Mouse (Mus musculus) neural tube, embryonic 14.5 days (tissue): ENCODE data around the gene Ola1. TPM values are rescaled to one million over a fixed set of nuclear protein-coding genes. Genes with fewer than 3 reads are reported as not detected.
A peak's percentile ranks its signal among the peaks of the same experiment; 100 is the strongest.

Source experiments
- ATAC-seq: fragments of 200-750 bp; cut with Nextera tagmentation; 2 replicates; pipeline ENCODE4 v1.8.0; 2017; ENCODE audit warnings: low read depth, mild to moderate bottlenecking, moderate TSS enrichment, moderate library complexity
- H3K27ac ChIP-seq: fragments of 300-500 bp; sonication (generic); 2 replicates; pipeline ENCODE4 v1.5.1; 2014; ENCODE audit warnings: low read depth, mild to moderate bottlenecking, control low read depth, low read length, moderate library complexity, mixed read lengths
- H3K27me3 ChIP-seq: fragments of 300-500 bp; sonication (generic); 2 replicates; pipeline ENCODE4 v1.6.1; 2014; ENCODE audit warnings: low read length; ENCODE audit not compliant: control insufficient read depth, insufficient read depth
- H3K36me3 ChIP-seq: fragments of 300-500 bp; sonication (generic); 2 replicates; pipeline ENCODE4 v1.6.1; 2014; ENCODE audit warnings: low read length, mixed read lengths; ENCODE audit not compliant: control insufficient read depth, insufficient read depth
- H3K4me1 ChIP-seq: fragments of 300-500 bp; sonication (generic); 2 replicates; pipeline ENCODE4 v1.6.1; 2014; ENCODE audit warnings: low read length; ENCODE audit not compliant: control insufficient read depth, insufficient read depth
- H3K4me2 ChIP-seq: fragments of 300-500 bp; sonication (generic); 2 replicates; pipeline ENCODE4 v1.6.1; 2014; ENCODE audit warnings: mild to moderate bottlenecking, low read depth, low read length, control low read depth
- H3K4me3 ChIP-seq: fragments of 300-500 bp; sonication (generic); 2 replicates; pipeline ENCODE4 v1.5.1; 2014; ENCODE audit warnings: low read depth, low read length, control low read depth, mixed read lengths
- H3K9ac ChIP-seq: fragments of 300-500 bp; sonication (generic); replicated peaks from 2 replicates; pipeline ENCODE4 v1.6.1; 2014; ENCODE audit warnings: low read depth, mild to moderate bottlenecking, control low read depth, low read length, mixed read lengths
- H3K9me3 ChIP-seq: fragments of 300-500 bp; sonication (generic); 2 replicates; pipeline ENCODE4 v1.6.1; 2016; ENCODE audit warnings: low read length; ENCODE audit not compliant: control insufficient read depth
- WGBS: fragments of 180-500 bp; shearing (Covaris S2); extraction: QIAGEN DNeasy Blood & Tissue Kit; methylation state at CpG from one replicate; pipeline ENCODE4 v1.1.7; 2014; 5-methylcytosine and 5-hydroxymethylcytosine counted together
- polyA plus RNA-seq: library from polyadenylated mRNA; unstranded; fragments of >200 nt; fragmentation: Nextera tagmentation; extraction: Ambion mirVana; gene quantifications from 2 replicates; pipeline ENCODE4 v1.2.1, GENCODE M21; 2014

Ola1 gene
- polyA plus RNA-seq, 1 experiment from 2014 or later = 113 TPM

GRCm38 (mm10) chr2:73169496-73169895 is 49.2 kb downstream of the Ola1 start:
- Histone ChIP-seq H3K36me3 (no peaks in the 10 kb centered on the region), H3K9ac (no peak overlapping the region), H3K9me3 (no peaks in the 10 kb centered on the region), H3K4me3 (no peak overlapping the region), H3K4me2 (no peak overlapping the region), H3K27ac (no peak overlapping the region), H3K4me1 (no peaks in the 10 kb centered on the region), H3K27me3 (no peaks in the 10 kb centered on the region)
- no peak for ATAC-seq
- WGBS = 45% methylated on average over 5 of the region's 5 CpGs

- H3K4me2 ChIP-seq = no peak overlapping the region
- no peaks in the 10 kb centered on the region for H3K36me3 ChIP-seq
- H3K9ac ChIP-seq = no peak overlapping the region
- no peak overlapping the region for H3K4me3 ChIP-seq
- no peaks in the 10 kb centered on the region for H3K27me3 ChIP-seq
- ATAC-seq = no peak
- H3K4me1 ChIP-seq = no peaks in the 10 kb centered on the region
- no peaks in the 10 kb centered on the region for H3K9me3 ChIP-seq
- H3K27ac ChIP-seq = no peak overlapping the region
Observed at GRCm38 (mm10) chr2:73167126-73167525, 51.6 kb downstream of the Ola1 start.

GRCm38 (mm10) chr2:73164666-73165065 is 54.1 kb downstream of the Ola1 start:
- Histone ChIP-seq H3K27me3 (no peaks in the 10 kb centered on the region), H3K4me1 (no peaks in the 10 kb centered on the region), H3K36me3 (no peaks in the 10 kb centered on the region), H3K4me2 (no peak overlapping the region), H3K4me3 (no peak overlapping the region), H3K27ac (no peak overlapping the region), H3K9ac (no peak overlapping the region), H3K9me3 (no peaks in the 10 kb centered on the region)
- 77% methylated on average over 1 of the region's 1 CpGs for WGBS
- no peak for ATAC-seq

- H3K36me3 ChIP-seq = 0 out of 2 replicates have a peak, but pooled peaks cover 3% of the 10 kb centered on the region
- no peaks in the 10 kb centered on the region for H3K9me3 ChIP-seq
Observed at GRCm38 (mm10) chr2:73160772-73161171, 58.0 kb downstream of the Ola1 start.

GRCm38 (mm10) chr2:73157202-73157601 is 61.5 kb downstream of the Ola1 start:
- 0 out of 2 replicates have a peak, but pooled peaks cover 4% of the 10 kb centered on the region for H3K36me3 ChIP-seq
- H3K9ac ChIP-seq = no peak overlapping the region
- ATAC-seq = no peak
- no peak overlapping the region for H3K27ac ChIP-seq
- WGBS = 74% methylated on average over 3 of the region's 3 CpGs
- no peaks in the 10 kb centered on the region for H3K9me3 ChIP-seq
- no peak overlapping the region for H3K4me3 ChIP-seq
- H3K4me1 ChIP-seq = no peaks in the 10 kb centered on the region
- H3K4me2 ChIP-seq = no peak overlapping the region
- H3K27me3 ChIP-seq = no peaks in the 10 kb centered on the region

More at GRCm38 (mm10) chr2:73160772-73161171, 58.0 kb downstream of the Ola1 start:
- H3K4me2 ChIP-seq = no peak overlapping the region
- no peak overlapping the region for H3K9ac ChIP-seq
- ATAC-seq = no peak
- no peak overlapping the region for H3K4me3 ChIP-seq
- 84% methylated on average over 2 of the region's 2 CpGs for WGBS
- no peaks in the 10 kb centered on the region for H3K27me3 ChIP-seq
- no peak overlapping the region for H3K27ac ChIP-seq
- no peaks in the 10 kb centered on the region for H3K4me1 ChIP-seq

- no peaks in the 10 kb centered on the region for H3K36me3 ChIP-seq
- no peak overlapping the region for H3K9ac ChIP-seq
- H3K27me3 ChIP-seq = no peaks in the 10 kb centered on the region
- H3K9me3 ChIP-seq = no peaks in the 10 kb centered on the region
- H3K4me3 ChIP-seq = no peak overlapping the region
- H3K27ac ChIP-seq = no peak overlapping the region
- H3K4me2 ChIP-seq = no peak overlapping the region
- ATAC-seq = no peak
- 38% methylated on average over 3 of the region's 3 CpGs for WGBS
- no peaks in the 10 kb centered on the region for H3K4me1 ChIP-seq
Observed at GRCm38 (mm10) chr2:73150526-73150925, 68.2 kb downstream of the Ola1 start.

GRCm38 (mm10) chr2:73146111-73146510 is 72.6 kb downstream of the Ola1 start:
- Histone ChIP-seq H3K27ac (no peak overlapping the region), H3K9ac (no peak overlapping the region), H3K9me3 (no peaks in the 10 kb centered on the region), H3K36me3 (no peaks in the 10 kb centered on the region), H3K4me3 (no peak overlapping the region), H3K4me2 (no peak overlapping the region), H3K27me3 (no peaks in the 10 kb centered on the region), H3K4me1 (peaks cover 5% of the 10 kb centered on the region; the same call in 1 of the 2 replicates)
- WGBS = 62% methylated on average over 2 of the region's 2 CpGs
- no peak for ATAC-seq

- Histone ChIP-seq H3K9me3 (no peaks in the 10 kb centered on the region), H3K27ac (no peak overlapping the region), H3K36me3 (no peaks in the 10 kb centered on the region), H3K4me1 (peaks cover 5% of the 10 kb centered on the region; the same call in 1 of the 2 replicates), H3K4me2 (no peak overlapping the region), H3K4me3 (no peak overlapping the region), H3K27me3 (no peaks in the 10 kb centered on the region), H3K9ac (no peak overlapping the region)
- ATAC-seq = no peak
- 16% methylated on average over 2 of the region's 2 CpGs for WGBS
Observed at GRCm38 (mm10) chr2:73143732-73144131, 75.0 kb downstream of the Ola1 start.

- Histone ChIP-seq H3K4me2 (no peak overlapping the region), H3K36me3 (no peaks in the 10 kb centered on the region)
- 6% methylated on average over 7 of the region's 7 CpGs for WGBS
Observed at GRCm38 (mm10) chr2:73142832-73143470, 75.8 kb downstream of the Ola1 start.

More at GRCm38 (mm10) chr2:73142832-73143470, 75.8 kb downstream of the Ola1 start:
- Histone ChIP-seq H3K9me3 (no peaks in the 10 kb centered on the region), H3K27ac (no peak overlapping the region), H3K4me3 (no peak overlapping the region), H3K9ac (no peak overlapping the region), H3K4me1 (peaks cover 5% of the 10 kb centered on the region; the same call in 1 of the 2 replicates), H3K27me3 (no peaks in the 10 kb centered on the region)
- 0 out of 2 replicates have a peak, but pooled peaks have one; percentile 34 for ATAC-seq
